8 mouse cellular contexts compared by ENCODE assay signal in genomic region chr1:55406023-55406413, GRCm38 (mm10). TPM values are rescaled to one million over a fixed set of nuclear protein-coding genes. Genes with fewer than 3 reads are reported as not detected.
DNase-seq lines count a peak whose midpoint lies in the region; ATAC-seq lines count a peak whose summit lies in the region.

No protein-coding gene starts in this region.

- under 1% methylated on average over 41 of the region's 42 CpGs for WGBS in hindbrain, embryonic 13.5 days
- WGBS in limb, embryonic 10.5 days, result under 1% methylated on average over 41 of the region's 42 CpGs
- 2% methylated on average over 42 of the region's 42 CpGs for WGBS in midbrain, embryonic 12.5 days

- peak overlapping the region; percentile 87 for H3K9ac ChIP-seq in hindbrain, embryonic 13.5 days
- peak overlapping the region; percentile 69 for H3K9ac ChIP-seq in midbrain, embryonic 12.5 days (replicated peaks)

- H3K27ac ChIP-seq in hindbrain, embryonic 13.5 days, result peak overlapping the region; percentile 86
- peak overlapping the region; percentile 79 for H3K27ac ChIP-seq in limb, embryonic 10.5 days
- peak overlapping the region; percentile 76 for H3K27ac ChIP-seq in midbrain, embryonic 12.5 days (replicated peaks)

- H3K9me3 ChIP-seq in hindbrain, embryonic 13.5 days, result no peaks in the 10 kb centered on the region
- no peaks in the 10 kb centered on the region for H3K9me3 ChIP-seq in limb, embryonic 10.5 days (replicated peaks)
- H3K9me3 ChIP-seq in midbrain, embryonic 12.5 days, result no peaks in the 10 kb centered on the region

- peak overlapping the region; percentile 88 for H3K4me3 ChIP-seq in hindbrain, embryonic 13.5 days
- peak overlapping the region; percentile 77 for H3K4me3 ChIP-seq in limb, embryonic 10.5 days
- peak overlapping the region; percentile 74 for H3K4me3 ChIP-seq in midbrain, embryonic 12.5 days

- peak; percentile 48 for DNase-seq in embryo, embryonic 11.5 days (ENCODE audit: low read depth, low spot score)
- DNase-seq in embryo, embryonic 10 days (ENCODE audit: low spot score), result no peak
- peak; percentile 91 for DNase-seq in adrenal gland, adult 2 months
- peak; percentile 72 to 78 for DNase-seq in frontal cortex, postnatal 36 days (ENCODE audit: low spot score in 2 of 2)
- peak; percentile 72 for DNase-seq in limb, embryonic 10.5 days (ENCODE audit: low spot score)
- peak; percentile 67 to 68 for DNase-seq in urinary bladder, adult 18-20 months (ENCODE audit: low spot score in 2 of 2)

- peaks cover 6% of the 10 kb centered on the region for H3K27me3 ChIP-seq in hindbrain, embryonic 13.5 days
- H3K27me3 ChIP-seq in limb, embryonic 10.5 days (ENCODE audit: low read depth, poor library complexity, severe bottlenecking), result peaks cover 46% of the 10 kb centered on the region
- peaks cover 21% of the 10 kb centered on the region for H3K27me3 ChIP-seq in midbrain, embryonic 12.5 days

- peak; percentile 69 for ATAC-seq in hindbrain, embryonic 13.5 days (ENCODE audit: low FRiP score)
- peak; percentile 63 for ATAC-seq in midbrain, embryonic 12.5 days (ENCODE audit: low FRiP score, low read depth)

- peak overlapping the region; percentile 96 for H3K4me2 ChIP-seq in hindbrain, embryonic 13.5 days
- peak overlapping the region; percentile 96 for H3K4me2 ChIP-seq in midbrain, embryonic 12.5 days (replicated peaks)

- no peaks in the 10 kb centered on the region for H3K36me3 ChIP-seq in hindbrain, embryonic 13.5 days
- H3K36me3 ChIP-seq in limb, embryonic 10.5 days, result no peaks in the 10 kb centered on the region
- H3K36me3 ChIP-seq in midbrain, embryonic 12.5 days, result no peaks in the 10 kb centered on the region

- peaks cover 19% of the 10 kb centered on the region for H3K4me1 ChIP-seq in hindbrain, embryonic 13.5 days (replicated peaks)
- H3K4me1 ChIP-seq in limb, embryonic 10.5 days, result peaks cover 20% of the 10 kb centered on the region
- H3K4me1 ChIP-seq in midbrain, embryonic 12.5 days, result peaks cover 14% of the 10 kb centered on the region

RNA-seq across cellular contexts. Expression of gene Plcl1, which starts 0.3 kb away (rescaled TPM):
- total RNA-seq in adrenal gland, adult 2 months (2021), result 1 to 10 TPM; 3.4 to 5.7 TPM
- polyA plus RNA-seq in adrenal gland, adult 2 months (2012; rRNA removed), result 1.9 and 2.0 TPM in 2 replicates
- polyA plus RNA-seq in hindbrain, embryonic 13.5 days (2015; fragmentation: Nextera tagmentation; extraction: Ambion mirVana), result 4.2 and 4.5 TPM in 2 replicates
- polyA plus RNA-seq in limb, embryonic 10.5 days (2016; fragmentation: Nextera tagmentation; extraction: Ambion mirVana), result 0.28 and 0.54 TPM in 2 replicates
- 2.2 and 3.6 TPM in 2 replicates for polyA plus RNA-seq in midbrain, embryonic 12.5 days (2016; fragmentation: Nextera tagmentation; extraction: Ambion mirVana)

RNA-seq across cellular contexts. Expression of gene Boll, which starts 42.7 kb away (rescaled TPM):
- not detected for total RNA-seq in adrenal gland, adult 2 months (2021)
- not detected in 2 replicates for polyA plus RNA-seq in adrenal gland, adult 2 months (2012; rRNA removed)
- 0.10 TPM in 1 of 2 replicates, not detected in the other for polyA plus RNA-seq in hindbrain, embryonic 13.5 days (2015; fragmentation: Nextera tagmentation; extraction: Ambion mirVana)
- polyA plus RNA-seq in limb, embryonic 10.5 days (2016; fragmentation: Nextera tagmentation; extraction: Ambion mirVana), result 0.18 and 0.38 TPM in 2 replicates
- 0.28 TPM in 1 of 2 replicates, not detected in the other for polyA plus RNA-seq in midbrain, embryonic 12.5 days (2016; fragmentation: Nextera tagmentation; extraction: Ambion mirVana)
